Mouse (Mus musculus) olfactory bulb, adult 2 months (tissue): Measurements from ENCODE around the gene Mvp. TPM values are rescaled to one million over a fixed set of nuclear protein-coding genes. Genes with fewer than 3 reads are reported as not detected.
A peak's percentile ranks its signal among the peaks of the same experiment; 100 is the strongest.

Source experiments
- H3K27ac ChIP-seq: fragments of 200-500 bp; 2 replicates; pipeline ENCODE4 v1.5.1; 2012; ENCODE audit warnings: low read depth, low read length; ENCODE audit not compliant: insufficient read depth
- H3K4me1 ChIP-seq: fragments of 200-500 bp; 2 replicates; pipeline ENCODE4 v1.6.1; 2012; ENCODE audit warnings: low read length; ENCODE audit not compliant: control insufficient read depth, insufficient read depth
- H3K4me3 ChIP-seq: fragments of 200-500 bp; 2 replicates; pipeline ENCODE4 v1.5.1; 2012; ENCODE audit warnings: mild to moderate bottlenecking, low read depth, low read length, moderate library complexity; ENCODE audit not compliant: insufficient read depth
- CTCF ChIP-seq: fragments of 200-500 bp; IDR thresholded peaks from 2 replicates; pipeline ENCODE4 v1.5.1; 2012; ENCODE audit warnings: low read depth, mild to moderate bottlenecking, low read length, moderate library complexity; ENCODE audit not compliant: insufficient read depth
- POLR2A ChIP-seq: fragments of 200-500 bp; IDR thresholded peaks from 2 replicates; pipeline ENCODE4 v1.6.1; 2012; ENCODE audit warnings: mild to moderate bottlenecking, low read depth, low read length, moderate library complexity; ENCODE audit not compliant: insufficient read depth
- WGBS: fragments of 180-500 bp; shearing (Covaris S2); methylation state at CpG from one replicate; pipeline ENCODE4 v1.1.7; 2018; 5-methylcytosine and 5-hydroxymethylcytosine counted together
- polyA plus RNA-seq: library from polyadenylated mRNA; stranded (reverse); fragments of >200 nt; gene quantifications from 2 replicates; pipeline ENCODE4 v1.2.4, GENCODE M21; 2012; ENCODE audit warnings: low replicate concordance; ENCODE audit not compliant: missing spikeins, insufficient read depth, insufficient read length

The Mvp gene
- polyA plus RNA-seq, 1 experiment = not detected

DNA sequence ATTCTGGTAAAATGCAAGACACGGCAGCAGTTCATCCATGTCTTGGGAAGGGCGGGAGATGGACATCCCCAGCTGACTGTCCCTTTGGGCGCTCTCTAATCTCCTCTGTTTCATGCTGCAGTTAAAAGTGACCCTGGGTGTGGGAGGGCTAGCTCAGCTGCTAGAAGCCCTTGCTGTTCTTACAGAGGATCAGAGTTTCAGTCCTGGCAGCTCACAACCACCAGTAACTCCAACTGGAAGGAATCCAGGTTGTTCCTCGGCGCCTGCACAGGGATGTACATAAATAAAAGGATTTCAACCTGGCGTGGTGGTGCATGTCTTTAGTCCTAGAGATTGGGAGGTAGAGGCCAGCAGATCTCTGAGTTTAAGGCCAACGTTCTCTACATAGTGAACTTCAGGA, 31.3 kb downstream of the Mvp start:
- Histone ChIP-seq H3K27ac (no peak overlapping the region), H3K4me3 (no peak overlapping the region), H3K4me1 (peaks cover 6% of the 10 kb centered on the region)
- TF ChIP-seq CTCF (no peak), POLR2A (no peak)
- WGBS = 75% methylated on average over 7 of the region's 7 CpGs

DNA sequence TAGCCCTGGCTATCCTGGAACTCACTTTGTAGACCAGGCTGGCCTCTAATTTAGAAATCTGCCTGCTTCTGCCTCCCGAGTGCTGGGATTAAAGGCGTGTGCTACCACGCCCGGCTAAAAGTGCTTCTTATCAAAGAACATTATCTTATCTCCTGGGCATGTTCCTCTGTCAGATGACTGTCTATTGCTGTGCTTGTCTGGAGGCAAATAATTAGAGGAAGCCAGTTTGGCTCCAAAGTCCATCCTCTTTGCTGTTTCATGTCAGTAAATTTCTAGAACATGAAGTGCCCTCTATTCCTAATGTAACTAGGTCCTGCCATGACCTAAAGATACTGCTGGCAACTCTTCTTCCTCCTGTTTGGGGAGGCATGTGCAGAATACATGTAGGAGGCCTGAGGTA, 32.4 kb downstream of the Mvp start:
- Histone ChIP-seq H3K4me3 (no peak overlapping the region), H3K27ac (no peak overlapping the region), H3K4me1 (peaks cover 7% of the 10 kb centered on the region)
- WGBS = 96% methylated on average over 4 of the region's 4 CpGs
- TF ChIP-seq CTCF = no peak

- H3K27ac ChIP-seq = no peak overlapping the region
- H3K4me3 ChIP-seq = no peak overlapping the region
- H3K4me1 ChIP-seq = peaks cover 7% of the 10 kb centered on the region
- no peak for TF ChIP-seq CTCF
- no peak for TF ChIP-seq POLR2A
- WGBS = 84% methylated on average over 2 of the region's 2 CpGs
These were observed 32.8 kb downstream of the Mvp start for GRCm38 (mm10) chr7:126981601-126982000.

DNA sequence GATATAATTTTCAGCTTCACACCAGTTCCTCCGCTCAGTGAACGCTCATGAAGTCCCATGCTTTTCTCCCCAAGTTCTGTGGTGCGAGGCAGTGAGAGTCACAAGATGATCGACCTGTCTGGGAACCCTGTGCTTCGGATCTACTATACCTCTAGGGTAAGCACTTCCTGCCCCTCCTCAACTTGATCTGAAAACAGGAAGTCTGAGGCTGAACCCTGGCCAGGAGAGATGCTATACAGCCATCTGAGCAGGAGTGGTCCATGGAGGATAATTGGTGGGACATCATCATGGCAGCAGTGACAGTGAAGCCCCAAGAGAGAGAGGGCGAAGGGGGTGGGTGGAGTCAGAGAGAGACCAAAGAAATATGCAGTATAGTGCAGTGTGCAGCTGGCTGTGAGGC, 35.6 kb downstream of the Mvp start:
- 92% methylated on average over 6 of the region's 6 CpGs for WGBS
- no peak for TF ChIP-seq CTCF
- TF ChIP-seq POLR2A = no peak
- no peak overlapping the region for H3K4me3 ChIP-seq
- H3K27ac ChIP-seq = no peak overlapping the region
- H3K4me1 ChIP-seq = peaks cover 3% of the 10 kb centered on the region

GRCm38 (mm10) chr7:126976878-126977459, 37.5 kb downstream of the Mvp start:
- Histone ChIP-seq H3K4me1 (peaks cover 3% of the 10 kb centered on the region), H3K4me3 (peak overlapping the region; percentile 89), H3K27ac (no peak overlapping the region)
- 28% methylated on average over 14 of the region's 14 CpGs for WGBS
- TF ChIP-seq POLR2A (no peak), CTCF (no peak)

- Histone ChIP-seq H3K4me3 (peak within 1 kb of the TSS; percentile 89), H3K4me1 (peaks cover 3% of the 10 kb centered on the region), H3K27ac (peak within 1 kb of the TSS; percentile 99)
- TF ChIP-seq CTCF (peak; percentile 84), POLR2A (0 out of 2 replicates have a peak, but pooled peaks have one; percentile 17)
- under 1% methylated on average over 55 of the region's 55 CpGs for WGBS
These were observed 38.2 kb downstream of the Mvp start, which contains the start of gene Cdiptos for GRCm38 (mm10) chr7:126975950-126976866. Gene Cdiptos (minus strand): TSS chr7:126976098.

DNA sequence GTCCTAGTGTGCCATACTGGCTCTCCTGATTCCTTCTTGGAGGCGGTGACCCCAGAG, 38.7 kb downstream of the Mvp start, which contains the start of gene Cdipt:
Gene Cdipt, plus strand, starts transcription at position 22 of the 57 bp plus-strand sequence.
- WGBS = 0% methylated on average over 1 of the region's 1 CpGs
- TF ChIP-seq CTCF = no peak
- Histone ChIP-seq H3K4me1 (peaks cover 3% of the 10 kb centered on the region), H3K4me3 (peak within 1 kb of the TSS; percentile 89), H3K27ac (peak within 1 kb of the TSS; percentile 99)

DNA sequence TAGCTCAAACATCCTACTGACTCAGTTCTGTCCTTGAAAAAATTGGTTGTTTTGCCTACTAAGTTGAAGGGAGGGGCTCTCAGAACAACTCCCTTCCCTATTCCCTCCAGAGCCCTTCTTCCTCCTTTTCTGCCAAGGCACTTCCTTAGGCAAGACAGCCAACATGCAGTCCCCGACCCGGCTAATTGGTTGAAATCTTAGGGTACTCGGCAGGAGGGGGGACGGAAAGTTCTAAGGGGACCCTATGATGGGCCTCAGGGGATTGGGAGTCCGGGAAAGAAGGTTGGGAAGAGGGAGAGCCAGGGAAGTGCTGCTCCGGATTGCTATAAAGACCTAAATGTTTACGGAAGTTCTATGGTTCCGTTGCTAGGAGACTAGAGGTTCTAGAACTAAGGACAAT, 38.9 kb downstream of the Mvp start:
- 10% methylated on average over 8 of the region's 8 CpGs for WGBS
- no peak overlapping the region for H3K27ac ChIP-seq

DNA sequence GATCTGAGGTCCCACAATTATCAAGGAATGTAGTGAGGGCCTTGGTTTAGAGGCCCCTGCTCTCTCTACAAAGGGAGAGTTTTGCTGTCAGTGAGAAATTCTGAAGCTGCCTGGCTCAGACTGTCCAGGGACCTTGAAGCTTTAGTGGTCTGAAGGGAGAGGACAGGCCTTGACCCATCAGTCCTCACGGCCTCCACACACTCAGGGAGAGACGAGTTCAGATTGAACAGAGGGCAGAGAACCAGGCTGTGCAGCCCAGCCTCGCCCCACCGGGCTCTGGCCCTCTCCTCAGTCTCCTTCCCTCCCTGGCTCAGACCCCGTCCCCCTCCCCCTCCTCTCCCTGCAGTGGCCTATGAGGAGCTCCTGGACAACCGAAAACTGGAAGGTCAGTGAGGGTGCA, 47.1 kb downstream of the Mvp start:
- no peaks in the 10 kb centered on the region for H3K4me1 ChIP-seq
- 75% methylated on average over 6 of the region's 6 CpGs for WGBS
- H3K27ac ChIP-seq = no peak overlapping the region
- no peak overlapping the region for H3K4me3 ChIP-seq
- TF ChIP-seq CTCF (no peak), POLR2A (no peak)

More for the DNA sequence above, 38.9 kb downstream of the Mvp start:
- no peak overlapping the region for H3K4me3 ChIP-seq
- no peak for TF ChIP-seq POLR2A
- no peak for TF ChIP-seq CTCF
- H3K4me1 ChIP-seq = peaks cover 3% of the 10 kb centered on the region
